Mouse (Mus musculus) thymus, adult 2 months (tissue): ENCODE data around the gene Mcfd2. TPM values are rescaled to one million over a fixed set of nuclear protein-coding genes. Genes with fewer than 3 reads are reported as not detected.
A peak's percentile ranks its signal among the peaks of the same experiment; 100 is the strongest.

Source experiments
- DNase-seq: peaks from one replicate; pipeline ENCODE4 v3.0.0; 2021
- H3K27ac ChIP-seq: fragments of 200-500 bp; 2 replicates; pipeline ENCODE4 v1.5.1; 2012; ENCODE audit warnings: low read length, control low read depth; ENCODE audit not compliant: control insufficient read depth, insufficient read depth
- H3K27me3 ChIP-seq: fragments of 200-500 bp; 2 replicates; pipeline ENCODE4 v1.6.1; 2012; ENCODE audit warnings: mild to moderate bottlenecking, low read length, moderate library complexity, mixed read lengths; ENCODE audit not compliant: control insufficient read depth, insufficient read depth
- H3K36me3 ChIP-seq: fragments of 200-500 bp; 2 replicates; pipeline ENCODE4 v1.6.1; 2012; ENCODE audit warnings: mild to moderate bottlenecking, low read length, moderate library complexity; ENCODE audit not compliant: control insufficient read depth, insufficient read depth
- H3K4me1 ChIP-seq: fragments of 200-500 bp; replicated peaks from 2 replicates; pipeline ENCODE4 v1.6.1; 2012; ENCODE audit warnings: low read length; ENCODE audit not compliant: control insufficient read depth, insufficient read depth
- H3K4me3 ChIP-seq: fragments of 200-500 bp; 2 replicates; pipeline ENCODE4 v1.5.1; 2012; ENCODE audit warnings: mild to moderate bottlenecking, low read length, control low read depth, moderate library complexity; ENCODE audit not compliant: control insufficient read depth, insufficient read depth
- CTCF ChIP-seq: fragments of 200-500 bp; IDR thresholded peaks from 2 replicates; pipeline ENCODE4 v1.5.1; 2012; ENCODE audit warnings: mild to moderate bottlenecking, control low read depth, low read length, moderate library complexity, borderline replicate concordance; ENCODE audit not compliant: control insufficient read depth, poor library complexity, insufficient read depth; ENCODE audit errors: extremely low read depth
- POLR2A ChIP-seq: fragments of 200-500 bp; IDR thresholded peaks from 2 replicates; pipeline ENCODE4 v1.6.1; 2012; ENCODE audit warnings: mild to moderate bottlenecking, low read length, control low read depth, moderate library complexity; ENCODE audit not compliant: control insufficient read depth, poor library complexity, insufficient read depth; ENCODE audit errors: extremely low read depth
- WGBS: fragments of 180-500 bp; shearing (Covaris S2); methylation state at CpG from one replicate; pipeline ENCODE4 v1.1.7; 2018; 5-methylcytosine and 5-hydroxymethylcytosine counted together
- polyA plus RNA-seq: library from polyadenylated mRNA; depleted of rRNA; stranded (reverse); fragments of >200 nt; gene quantifications from 2 replicates; pipeline ENCODE4 v1.2.3, GENCODE M21; 2012

The Mcfd2 gene
- polyA plus RNA-seq, 1 experiment, result 48.7 TPM

- Histone ChIP-seq H3K4me3 (no peak overlapping the region), H3K27ac (no peak overlapping the region), H3K36me3 (peaks cover 11% of the 10 kb centered on the region), H3K27me3 (no peaks in the 10 kb centered on the region), H3K4me1 (peaks cover 37% of the 10 kb centered on the region)
- TF ChIP-seq CTCF (no peak), POLR2A (no peak)
- WGBS, result 94% methylated on average over 12 of the region's 12 CpGs
- DNase-seq, result no peak
Measured at GRCm38 (mm10) chr17:87288131-87288530, 22.4 kb upstream of the Mcfd2 start.

- TF ChIP-seq POLR2A (no peak), CTCF (no peak)
- H3K4me1 ChIP-seq, result peaks cover 37% of the 10 kb centered on the region
- WGBS, result 71% methylated on average over 8 of the region's 8 CpGs
- H3K4me3 ChIP-seq, result no peak overlapping the region
- DNase-seq, result peak; percentile 37
- H3K36me3 ChIP-seq, result peaks cover 4% of the 10 kb centered on the region; the same call in 1 of the 2 replicates
- H3K27ac ChIP-seq, result peak overlapping the region; percentile 69
- no peaks in the 10 kb centered on the region for H3K27me3 ChIP-seq
Measured at GRCm38 (mm10) chr17:87287197-87287777, 21.6 kb upstream of the Mcfd2 start.

- TF ChIP-seq CTCF (no peak), POLR2A (no peak)
- Histone ChIP-seq H3K4me1 (peaks cover 37% of the 10 kb centered on the region), H3K27me3 (no peaks in the 10 kb centered on the region), H3K36me3 (0 out of 2 replicates have a peak, but pooled peaks cover 4% of the 10 kb centered on the region), H3K27ac (peak overlapping the region; percentile 69), H3K4me3 (no peak overlapping the region)
- peak; percentile 21 for DNase-seq
- WGBS, result 34% methylated on average over 8 of the region's 8 CpGs
Measured at GRCm38 (mm10) chr17:87286481-87287143, 20.9 kb upstream of the Mcfd2 start.

GRCm38 (mm10) chr17:87285731-87286465 lies 20.2 kb upstream of the Mcfd2 start:
- WGBS, result 61% methylated on average over 23 of the region's 23 CpGs
- H3K4me3 ChIP-seq, result no peak overlapping the region
- 0 out of 2 replicates have a peak, but pooled peaks cover 4% of the 10 kb centered on the region for H3K36me3 ChIP-seq
- H3K27ac ChIP-seq, result peak overlapping the region; percentile 68
- no peaks in the 10 kb centered on the region for H3K27me3 ChIP-seq
- TF ChIP-seq POLR2A (no peak), CTCF (no peak)
- DNase-seq, result no peak
- H3K4me1 ChIP-seq, result peaks cover 39% of the 10 kb centered on the region

- TF ChIP-seq CTCF, result no peak
- TF ChIP-seq POLR2A, result no peak
- Histone ChIP-seq H3K36me3 (no peaks in the 10 kb centered on the region), H3K27ac (no peak overlapping the region), H3K4me1 (peaks cover 39% of the 10 kb centered on the region), H3K27me3 (no peaks in the 10 kb centered on the region), H3K4me3 (no peak overlapping the region)
- no peak for DNase-seq
- 83% methylated on average over 7 of the region's 7 CpGs for WGBS
Measured at GRCm38 (mm10) chr17:87284482-87285040, 18.8 kb upstream of the Mcfd2 start.

GRCm38 (mm10) chr17:87283755-87284481 lies 18.2 kb upstream of the Mcfd2 start:
- peak; percentile 54 for DNase-seq
- Histone ChIP-seq H3K4me1 (peaks cover 39% of the 10 kb centered on the region), H3K36me3 (no peaks in the 10 kb centered on the region), H3K27me3 (no peaks in the 10 kb centered on the region), H3K4me3 (peak overlapping the region; percentile 66), H3K27ac (no peak overlapping the region)
- TF ChIP-seq POLR2A (no peak), CTCF (no peak)
- 4% methylated on average over 21 of the region's 21 CpGs for WGBS
